Mouse (Mus musculus) layer of hippocampus, adult 8-10 months (tissue): ENCODE results near the gene Tyw3. TPM values are rescaled to one million over a fixed set of nuclear protein-coding genes. Genes with fewer than 3 reads are reported as not detected.

ENCODE experiments used
- DNase-seq, 2 experiments: peaks; one replicate each; pipeline ENCODE4 v3.0.0; 2022; ENCODE audit warnings: low spot score in 2 of 2
- total RNA-seq, 4 experiments: library from RNA; stranded (reverse); gene quantifications; 2 replicates each; pipeline ENCODE4 v1.2.4; 2022

Gene Tyw3
- total RNA-seq, 4 experiments from 2014 or later: 9.0 to 12.2 (median 11.2) TPM

GRCm38 (mm10) chr3:154565437-154565836, 31.5 kb downstream of the Tyw3 start:
- DNase-seq: no peak

- no peak for DNase-seq
Observed at GRCm38 (mm10) chr3:154562192-154562591, 34.7 kb downstream of the Tyw3 start.

- no peak for DNase-seq
Observed at GRCm38 (mm10) chr3:154551035-154551411, 45.9 kb downstream of the Tyw3 start.

GRCm38 (mm10) chr3:154550326-154551034, 46.4 kb downstream of the Tyw3 start:
- no peak for DNase-seq

GRCm38 (mm10) chr3:154548868-154549301, 48.0 kb downstream of the Tyw3 start:
- no peak for DNase-seq

GRCm38 (mm10) chr3:154547549-154548426, 49.1 kb downstream of the Tyw3 start:
- DNase-seq: no peak

- no peak for DNase-seq
Observed at GRCm38 (mm10) chr3:154546234-154546633, 50.7 kb downstream of the Tyw3 start.

GRCm38 (mm10) chr3:154540086-154540911, 56.6 kb downstream of the Tyw3 start:
- no peak for DNase-seq

GRCm38 (mm10) chr3:154536134-154536533, 60.8 kb downstream of the Tyw3 start:
- DNase-seq: no peak

GRCm38 (mm10) chr3:154533246-154533645, 63.7 kb downstream of the Tyw3 start:
- DNase-seq: no peak

- no peak for DNase-seq
Observed at GRCm38 (mm10) chr3:154528973-154529372, 67.9 kb downstream of the Tyw3 start.

GRCm38 (mm10) chr3:154526610-154527009, 70.3 kb downstream of the Tyw3 start:
- DNase-seq: no peak

Other genes starting within 250 kb of the Tyw3 start
- 10 to 100 TPM; 23.6 to 32.6 (median 25.8) TPM for gene Cryz, start 393 bp downstream of the Tyw3 start, total RNA-seq
- 1 to 10 TPM; 6.9 to 8.9 (median 7.9) TPM for gene Erich3, start 66.8 kb upstream of the Tyw3 start, total RNA-seq